Mouse (Mus musculus): ENCODE results near the gene Mrgprx1.

DNA sequence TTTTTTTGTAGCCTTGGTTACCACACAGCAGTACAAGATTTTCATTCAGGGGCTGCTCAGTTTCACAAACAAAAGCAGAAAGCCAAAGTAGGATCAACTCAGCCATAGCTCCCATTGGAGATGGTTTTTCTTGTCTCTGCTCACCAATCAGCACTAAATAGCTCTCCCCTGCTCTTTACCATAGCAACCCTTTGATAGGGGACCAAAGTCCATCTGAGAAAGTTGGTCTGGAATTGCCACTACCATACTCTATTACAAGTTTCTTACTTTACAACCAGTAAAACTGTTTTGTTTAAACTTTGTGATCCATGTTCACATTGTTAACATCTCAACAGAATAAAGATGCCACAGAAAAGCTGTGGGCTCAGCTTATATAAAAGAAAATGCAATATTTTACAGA, 48.1 kb upstream of the Mrgprx1 start:
- TF ChIP-seq POLR2A (IDR thresholded peaks at IDR 0.05; ENCODE audit: borderline replicate concordance, extremely low read depth, insufficient read depth, insufficient read length, poor library complexity, severe bottlenecking) (no peak), CTCF (IDR thresholded peaks at IDR 0.05; ENCODE audit: borderline replicate concordance, extremely low read depth, insufficient read depth, insufficient read length) (no peak)

All from brain, embryonic 14.5 days (tissue).